Mouse (Mus musculus) stomach, postnatal 0 days (tissue): ENCODE data around the gene H1foo.

Source experiments
- CTCF ChIP-seq: IDR thresholded peaks from 2 replicates; pipeline ENCODE4 v1.5.1; 2016; ENCODE audit warnings: antibody characterized with exemption, low read depth, mild to moderate bottlenecking, moderate library complexity
- EP300 ChIP-seq: optimal IDR thresholded peaks from 2 replicates; pipeline ENCODE3; 2016; ENCODE audit warnings: antibody characterized with exemption

GRCm38 (mm10) chr6:115985622-115986021, 40.9 kb downstream of the H1foo start:
- no peak for TF ChIP-seq CTCF
- no peak for TF ChIP-seq EP300
